Mouse (Mus musculus) small intestine, adult 2 months (tissue): ENCODE measurements at regions not wholly inside any gene's neighbourhood (a gene's known extent, or its start where the extent isn't known, plus 50 kb on each side); places are given as distances from the start of the nearest gene placed in this dataset.

ENCODE experiments used
- CTCF ChIP-seq: fragments of 200-500 bp; IDR thresholded peaks from 2 replicates; pipeline ENCODE4 v1.5.1; 2012; ENCODE audit warnings: low read depth, mild to moderate bottlenecking, control low read depth, inconsistent platforms, low read length, moderate library complexity, mixed read lengths; ENCODE audit not compliant: insufficient replicate concordance, insufficient read length; ENCODE audit errors: extremely low read depth
- POLR2A ChIP-seq: fragments of 200-500 bp; IDR thresholded peaks from 2 replicates; pipeline ENCODE4 v1.6.1; 2012; ENCODE audit warnings: low read depth, mild to moderate bottlenecking, control low read depth, inconsistent platforms, low read length, moderate library complexity

DNA sequence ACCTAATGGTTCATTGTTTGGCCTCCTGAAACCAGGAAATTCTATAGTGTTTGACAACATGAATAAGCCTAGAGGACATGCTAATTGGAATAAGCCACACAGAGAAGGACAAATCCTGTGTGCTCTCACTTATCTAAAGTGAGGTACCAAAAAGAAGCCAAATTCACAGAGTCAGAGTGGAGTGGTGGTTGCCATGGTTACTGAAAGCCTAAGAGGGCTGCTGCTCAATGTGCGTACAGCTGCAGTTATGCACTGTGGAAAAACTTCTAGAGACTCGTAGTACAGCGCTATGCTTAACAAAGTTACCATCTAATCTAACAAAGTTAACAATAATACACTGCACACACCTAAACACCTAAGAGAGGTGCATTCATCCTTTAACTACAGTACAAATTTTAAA, 171.4 kb upstream of the Ntm start:
- TF ChIP-seq CTCF = no peak
- TF ChIP-seq POLR2A = no peak
